Mouse (Mus musculus): ENCODE measurements around the gene Cers6. TPM values are rescaled to one million over a fixed set of nuclear protein-coding genes. Genes with fewer than 3 reads are reported as not detected.

Cers6 gene
- total RNA-seq, 2 experiments from 2014 or later = 96.5 to 109 TPM

GRCm38 (mm10) chr2:68968028-68968427 lies 106.8 kb downstream of the Cers6 start:
- DNase-seq = no peak

GRCm38 (mm10) chr2:68971840-68972239 lies 110.6 kb downstream of the Cers6 start:
- DNase-seq = peak in 1 of 2 experiments; percentile 40

GRCm38 (mm10) chr2:68973753-68974152 lies 112.5 kb downstream of the Cers6 start:
- no peak for DNase-seq

GRCm38 (mm10) chr2:68975286-68975685 lies 114.0 kb downstream of the Cers6 start:
- no peak for DNase-seq

GRCm38 (mm10) chr2:68975780-68976179 lies 114.5 kb downstream of the Cers6 start:
- DNase-seq = no peak

- no peak for DNase-seq
Observed at GRCm38 (mm10) chr2:68978244-68978643, 117.0 kb downstream of the Cers6 start.

GRCm38 (mm10) chr2:68978660-68979604 lies 117.7 kb downstream of the Cers6 start:
- no peak for DNase-seq

GRCm38 (mm10) chr2:68981302-68981701 lies 120.1 kb downstream of the Cers6 start:
- DNase-seq = no peak

GRCm38 (mm10) chr2:68981756-68982409 lies 120.6 kb downstream of the Cers6 start:
- no peak for DNase-seq

GRCm38 (mm10) chr2:68982979-68983378 lies 121.7 kb downstream of the Cers6 start:
- no peak for DNase-seq

GRCm38 (mm10) chr2:68983431-68983830 lies 122.2 kb downstream of the Cers6 start:
- no peak for DNase-seq

- no peak for DNase-seq
Observed at GRCm38 (mm10) chr2:68989117-68989516, 127.9 kb downstream of the Cers6 start.

GRCm38 (mm10) chr2:68992629-68993028 lies 131.4 kb downstream of the Cers6 start:
- no peak for DNase-seq

- DNase-seq = no peak
Observed at GRCm38 (mm10) chr2:68994441-68994840, 133.2 kb downstream of the Cers6 start.

- DNase-seq = no peak
Observed at GRCm38 (mm10) chr2:68995723-68996122, 134.5 kb downstream of the Cers6 start.

- DNase-seq = no peak
Observed at GRCm38 (mm10) chr2:68996268-68996667, 135.0 kb downstream of the Cers6 start.

- no peak for DNase-seq
Observed at GRCm38 (mm10) chr2:69004001-69004400, 142.8 kb downstream of the Cers6 start.

- DNase-seq = no peak
Observed at GRCm38 (mm10) chr2:69011392-69011791, 150.2 kb downstream of the Cers6 start.

GRCm38 (mm10) chr2:69011860-69012259 lies 150.6 kb downstream of the Cers6 start:
- DNase-seq = no peak

GRCm38 (mm10) chr2:69014241-69014640 lies 153.0 kb downstream of the Cers6 start:
- no peak for DNase-seq

GRCm38 (mm10) chr2:69015172-69015724 lies 154.0 kb downstream of the Cers6 start:
- no peak for DNase-seq

- no peak for DNase-seq
Observed at GRCm38 (mm10) chr2:69015822-69016221, 154.6 kb downstream of the Cers6 start.

- DNase-seq = no peak
Observed at GRCm38 (mm10) chr2:69019026-69019565, 157.9 kb downstream of the Cers6 start.
